In genomic region chr5:74355416-74356177, GRCm38 (mm10) we compare ENCODE assay signal across 28 mouse cellular contexts.
DNase-seq lines count a peak whose midpoint lies in the region; ATAC-seq and TF ChIP-seq lines count a peak whose summit lies in the region.
"Had no signal": no experiment of that assay in that cellular context is flagged by ENCODE, and none has a peak within 500 bp of the region (broad histone marks: within the 10 kb centered on the region; RNA-seq: fewer than 3 reads in every experiment).

No protein-coding gene starts in this region.

- no peaks in the 10 kb centered on the region for H3K36me3 ChIP-seq in kidney, postnatal 0 days (ENCODE audit: insufficient read depth, low read length)
- no peaks in the 10 kb centered on the region for H3K36me3 ChIP-seq in lung, embryonic 15.5 days
- H3K36me3 ChIP-seq in midbrain, embryonic 11.5 days (ENCODE audit: control insufficient read depth, insufficient read depth, low read length), result no peaks in the 10 kb centered on the region
- H3K36me3 ChIP-seq in midbrain, postnatal 0 days (ENCODE audit: insufficient read depth, low read length), result no peaks in the 10 kb centered on the region
- H3K36me3 ChIP-seq: embryonic facial prominence, embryonic 12.5 days; embryonic facial prominence, embryonic 15.5 days; forebrain, embryonic 12.5 days; forebrain, embryonic 15.5 days; heart, embryonic 12.5 days; heart, embryonic 15.5 days; hindbrain, embryonic 10.5 days; hindbrain, embryonic 13.5 days had no signal

- H3K27me3 ChIP-seq in kidney, postnatal 0 days (ENCODE audit: insufficient read depth, low read length), result no peaks in the 10 kb centered on the region
- no peaks in the 10 kb centered on the region for H3K27me3 ChIP-seq in lung, embryonic 15.5 days
- no peaks in the 10 kb centered on the region for H3K27me3 ChIP-seq in midbrain, embryonic 11.5 days (ENCODE audit: control insufficient read depth, insufficient read depth, low read length)
- no peaks in the 10 kb centered on the region for H3K27me3 ChIP-seq in midbrain, postnatal 0 days (ENCODE audit: insufficient read depth, low read length)
- H3K27me3 ChIP-seq: embryonic facial prominence, embryonic 12.5 days; embryonic facial prominence, embryonic 15.5 days; forebrain, embryonic 12.5 days; forebrain, embryonic 15.5 days; heart, embryonic 12.5 days; heart, embryonic 15.5 days; hindbrain, embryonic 13.5 days had no signal

- no peak for ATAC-seq in kidney, postnatal 0 days (replicated peaks; ENCODE audit: low FRiP score, low read depth)
- peak; percentile 55; the same call in 1 of the 2 replicates for ATAC-seq in lung, embryonic 15.5 days (ENCODE audit: borderline replicate concordance, extremely low read depth, low FRiP score, low TSS enrichment)
- ATAC-seq in midbrain, embryonic 11.5 days (ENCODE audit: low FRiP score), result no peak
- no peak for ATAC-seq in midbrain, postnatal 0 days (ENCODE audit: low FRiP score)
- ATAC-seq: forebrain, embryonic 15.5 days; hindbrain, embryonic 16.5 days had no signal

- WGBS in kidney, postnatal 0 days, result 71% methylated on average over 2 of the region's 2 CpGs
- WGBS in lung, embryonic 15.5 days, result 44% methylated on average over 2 of the region's 2 CpGs
- 82% methylated on average over 2 of the region's 2 CpGs for WGBS in midbrain, embryonic 11.5 days
- WGBS in midbrain, postnatal 0 days, result 76% methylated on average over 2 of the region's 2 CpGs

- H3K9me3 ChIP-seq in kidney, postnatal 0 days (replicated peaks; ENCODE audit: low read length), result no peaks in the 10 kb centered on the region
- H3K9me3 ChIP-seq in lung, embryonic 15.5 days, result no peaks in the 10 kb centered on the region
- no peaks in the 10 kb centered on the region for H3K9me3 ChIP-seq in midbrain, embryonic 11.5 days (ENCODE audit: control insufficient read depth, low read length)
- H3K9me3 ChIP-seq in midbrain, postnatal 0 days (ENCODE audit: low read length), result no peaks in the 10 kb centered on the region
- H3K9me3 ChIP-seq: embryonic facial prominence, embryonic 12.5 days; embryonic facial prominence, embryonic 15.5 days; forebrain, embryonic 12.5 days; forebrain, embryonic 15.5 days; G1E; heart, embryonic 12.5 days; heart, embryonic 15.5 days; hindbrain, embryonic 10.5 days; hindbrain, embryonic 13.5 days had no signal

- H3K4me2 ChIP-seq in kidney, postnatal 0 days (ENCODE audit: low read length), result no peak overlapping the region
- no peak overlapping the region for H3K4me2 ChIP-seq in lung, embryonic 15.5 days
- no peak overlapping the region for H3K4me2 ChIP-seq in midbrain, embryonic 11.5 days
- H3K4me2 ChIP-seq in midbrain, postnatal 0 days (ENCODE audit: low read depth, low read length, poor library complexity, severe bottlenecking), result no peak overlapping the region
- H3K4me2 ChIP-seq: embryonic facial prominence, embryonic 12.5 days; embryonic facial prominence, embryonic 15.5 days; forebrain, embryonic 12.5 days; forebrain, embryonic 15.5 days; heart, embryonic 12.5 days; heart, embryonic 15.5 days; hindbrain, embryonic 13.5 days had no signal

- no peaks in the 10 kb centered on the region for H3K4me1 ChIP-seq in kidney, postnatal 0 days (replicated peaks; ENCODE audit: insufficient read depth, low read length)
- H3K4me1 ChIP-seq in lung, embryonic 15.5 days, result peaks cover 8% of the 10 kb centered on the region; the same call in 1 of the 2 replicates
- no peaks in the 10 kb centered on the region for H3K4me1 ChIP-seq in midbrain, embryonic 11.5 days (ENCODE audit: control insufficient read depth, insufficient read depth, low read length)
- H3K4me1 ChIP-seq in midbrain, postnatal 0 days (ENCODE audit: insufficient read depth, low read length), result no peaks in the 10 kb centered on the region
- H3K4me1 ChIP-seq: embryonic facial prominence, embryonic 12.5 days; embryonic facial prominence, embryonic 15.5 days; forebrain, embryonic 12.5 days; forebrain, embryonic 15.5 days; hindbrain, embryonic 10.5 days; hindbrain, embryonic 13.5 days had no signal

- no peak overlapping the region for H3K4me3 ChIP-seq in kidney, postnatal 0 days (replicated peaks; ENCODE audit: low read depth, low read length)
- no peak overlapping the region for H3K4me3 ChIP-seq in lung, embryonic 15.5 days
- no peak overlapping the region for H3K4me3 ChIP-seq in midbrain, embryonic 11.5 days (ENCODE audit: low read depth, low read length)
- H3K4me3 ChIP-seq in midbrain, postnatal 0 days (ENCODE audit: low read depth, low read length), result no peak overlapping the region
- H3K4me3 ChIP-seq: embryonic facial prominence, embryonic 12.5 days; embryonic facial prominence, embryonic 15.5 days; erythroblast, embryonic 14.5 days; forebrain, embryonic 12.5 days; forebrain, embryonic 15.5 days; heart, embryonic 12.5 days; heart, embryonic 15.5 days; hindbrain, embryonic 10.5 days; hindbrain, embryonic 13.5 days had no signal

- no peak overlapping the region for H3K9ac ChIP-seq in kidney, postnatal 0 days (ENCODE audit: low read depth, low read length)
- no peak overlapping the region for H3K9ac ChIP-seq in lung, embryonic 15.5 days
- H3K9ac ChIP-seq in midbrain, embryonic 11.5 days (ENCODE audit: low read length), result no peak overlapping the region
- H3K9ac ChIP-seq in midbrain, postnatal 0 days (replicated peaks; ENCODE audit: low read length, poor library complexity, severe bottlenecking), result no peak overlapping the region
- H3K9ac ChIP-seq: embryonic facial prominence, embryonic 12.5 days; embryonic facial prominence, embryonic 15.5 days; forebrain, embryonic 12.5 days; forebrain, embryonic 15.5 days; heart, embryonic 12.5 days; heart, embryonic 15.5 days; hindbrain, embryonic 13.5 days had no signal

- no peak overlapping the region for H3K27ac ChIP-seq in kidney, postnatal 0 days
- no peak overlapping the region for H3K27ac ChIP-seq in lung, embryonic 15.5 days
- no peak overlapping the region for H3K27ac ChIP-seq in midbrain, embryonic 11.5 days (ENCODE audit: low read depth, low read length)
- no peak overlapping the region for H3K27ac ChIP-seq in midbrain, postnatal 0 days (ENCODE audit: low read depth, low read length)
- H3K27ac ChIP-seq: embryonic facial prominence, embryonic 12.5 days; embryonic facial prominence, embryonic 15.5 days; forebrain, embryonic 12.5 days; forebrain, embryonic 15.5 days; heart, embryonic 15.5 days; hindbrain, embryonic 10.5 days; hindbrain, embryonic 13.5 days had no signal

- no peak for TF ChIP-seq CTCF in kidney, postnatal 0 days (IDR thresholded peaks at IDR 0.05; ENCODE audit: low read depth)
- TF ChIP-seq CTCF in midbrain, postnatal 0 days (IDR thresholded peaks at IDR 0.05), result no peak

- DNase-seq in kidney, postnatal 0 days (ENCODE audit: low spot score), result peak; percentile 87
- DNase-seq in kidney, adult 8-10 months, result no peak
- DNase-seq in lung, adult 18-20 months, result no peak
- DNase-seq in midbrain, embryonic 11.5 days (ENCODE audit: low spot score, missing footprints), result peak; percentile 64
- no peak for DNase-seq in midbrain, postnatal 0 days (ENCODE audit: low spot score)
- DNase-seq: adrenal gland, adult 2 months; adrenal gland, postnatal 14 days; B cell, adult 2 months; cerebellum, adult 11 months; cerebellum, adult 2 months; cerebellum, adult 9-11 months; cerebellum, postnatal 25 days; gastrocnemius, postnatal 25 days; heart, adult 18-20 months; heart, postnatal 10 days; heart, postnatal 36 days had no signal

Comparison
In these comparisons a context has a peak if more than half of its experiments do, and no peak if none do; other contexts are left out.
1. DNase-seq: peak in kidney, postnatal 0 days (single experiment) and midbrain, embryonic 11.5 days (single experiment); none in kidney, adult 8-10 months (0 of 2), lung, adult 18-20 months (0 of 2) and midbrain, postnatal 0 days (single experiment).